28 mouse cellular contexts compared by ENCODE assay signal in genomic region chr6:40083726-40084125, GRCm38 (mm10).
"Had no signal": no experiment of that assay in that cellular context is flagged by ENCODE, and none has a peak within 500 bp of the region (broad histone marks: within the 10 kb centered on the region; RNA-seq: fewer than 3 reads in every experiment).

No protein-coding gene starts in this region.

- H3K36me3 ChIP-seq: embryonic facial prominence, embryonic 10.5 days; embryonic facial prominence, embryonic 12.5 days; embryonic facial prominence, embryonic 13.5 days; embryonic facial prominence, embryonic 15.5 days; forebrain, embryonic 10.5 days; forebrain, embryonic 12.5 days; forebrain, embryonic 15.5 days had no signal

- H3K4me1 ChIP-seq: embryonic facial prominence, embryonic 10.5 days; embryonic facial prominence, embryonic 12.5 days; embryonic facial prominence, embryonic 13.5 days; embryonic facial prominence, embryonic 15.5 days; forebrain, embryonic 10.5 days; forebrain, embryonic 12.5 days; forebrain, embryonic 13.5 days; forebrain, embryonic 15.5 days had no signal

- DNase-seq: cerebellum, adult 8-10 months; cerebellum, adult 9-10 months; cerebellum, adult 9-11 months; cerebellum, postnatal 10 days; cerebellum, postnatal 14 days; cerebellum, postnatal 25 days; cerebellum, postnatal 36 days; embryo, embryonic 11 days; forebrain, postnatal 0 days; gastrocnemius, adult 2 months; gastrocnemius, postnatal 10 days; gastrocnemius, postnatal 14 days; gastrocnemius, postnatal 25 days; gastrocnemius, postnatal 36 days; heart, adult 11 months; heart, adult 18-20 months; heart, adult 2 months had no signal

- H3K27ac ChIP-seq: embryonic facial prominence, embryonic 10.5 days; embryonic facial prominence, embryonic 12.5 days; embryonic facial prominence, embryonic 13.5 days; embryonic facial prominence, embryonic 15.5 days; forebrain, embryonic 10.5 days; forebrain, embryonic 12.5 days; forebrain, embryonic 13.5 days; forebrain, embryonic 15.5 days; gastrocnemius, adult 2 months; heart, adult 2 months had no signal

- ATAC-seq: forebrain, embryonic 13.5 days; forebrain, embryonic 14.5 days; forebrain, embryonic 15.5 days; forebrain, embryonic 16.5 days; forebrain, postnatal 0 days had no signal

- H3K9ac ChIP-seq: embryonic facial prominence, embryonic 12.5 days; embryonic facial prominence, embryonic 13.5 days; embryonic facial prominence, embryonic 15.5 days; forebrain, embryonic 12.5 days; forebrain, embryonic 13.5 days; forebrain, embryonic 15.5 days; forebrain, postnatal 0 days had no signal

- H3K27me3 ChIP-seq: embryonic facial prominence, embryonic 12.5 days; embryonic facial prominence, embryonic 13.5 days; embryonic facial prominence, embryonic 15.5 days; forebrain, embryonic 12.5 days; forebrain, embryonic 13.5 days; forebrain, embryonic 15.5 days had no signal

- H3K9me3 ChIP-seq: embryonic facial prominence, embryonic 10.5 days; embryonic facial prominence, embryonic 12.5 days; embryonic facial prominence, embryonic 13.5 days; embryonic facial prominence, embryonic 15.5 days; forebrain, embryonic 10.5 days; forebrain, embryonic 12.5 days; forebrain, embryonic 13.5 days; forebrain, embryonic 15.5 days had no signal

- H3K4me2 ChIP-seq: embryonic facial prominence, embryonic 12.5 days; embryonic facial prominence, embryonic 13.5 days; embryonic facial prominence, embryonic 15.5 days; forebrain, embryonic 12.5 days; forebrain, embryonic 13.5 days; forebrain, embryonic 15.5 days had no signal

- H3K4me3 ChIP-seq: embryonic facial prominence, embryonic 10.5 days; embryonic facial prominence, embryonic 12.5 days; embryonic facial prominence, embryonic 13.5 days; embryonic facial prominence, embryonic 15.5 days; erythroblast, embryonic 14.5 days; forebrain, embryonic 10.5 days; forebrain, embryonic 12.5 days; forebrain, embryonic 13.5 days; forebrain, embryonic 15.5 days; gastrocnemius, adult 2 months; heart, adult 2 months had no signal
